Mouse (Mus musculus): ENCODE results near the gene Grid2. TPM values are rescaled to one million over a fixed set of nuclear protein-coding genes. Genes with fewer than 3 reads are reported as not detected.

Grid2 gene
- polyA plus RNA-seq, 1 experiment from 2014 or later: 2.2 TPM

GRCm38 (mm10) chr6:64729231-64730011 is 1473.7 kb downstream of the Grid2 start:
- Histone ChIP-seq H3K4me1 (peaks cover 34% of the 10 kb centered on the region), H3K27me3 (peaks cover 76% of the 10 kb centered on the region), H3K27ac (no peak overlapping the region), H3K36me3 (no peaks in the 10 kb centered on the region), H3K9me3 (no peaks in the 10 kb centered on the region), H3K4me3 (peak overlapping the region; percentile 46), H3K9ac (no peak overlapping the region), H3K4me2 (replicated peaks) (peak overlapping the region; percentile 84)
- ATAC-seq (ENCODE audit: low FRiP score, low read depth): peak; percentile 66
- under 1% methylated on average over 53 of the region's 53 CpGs for WGBS

- under 1% methylated on average over 19 of the region's 19 CpGs for WGBS
- no peak for ATAC-seq (ENCODE audit: low FRiP score, low read depth)
- Histone ChIP-seq H3K36me3 (no peaks in the 10 kb centered on the region), H3K4me3 (peak overlapping the region; percentile 46), H3K27me3 (peaks cover 82% of the 10 kb centered on the region), H3K4me2 (replicated peaks) (peak overlapping the region; percentile 84), H3K9me3 (no peaks in the 10 kb centered on the region), H3K4me1 (peaks cover 38% of the 10 kb centered on the region), H3K9ac (no peak overlapping the region), H3K27ac (no peak overlapping the region)
Observed at GRCm38 (mm10) chr6:64730030-64730429, 1474.4 kb downstream of the Grid2 start.

GRCm38 (mm10) chr6:64730506-64731020 is 1474.9 kb downstream of the Grid2 start:
- H3K9me3 ChIP-seq: no peaks in the 10 kb centered on the region
- H3K36me3 ChIP-seq: no peaks in the 10 kb centered on the region
- H3K4me1 ChIP-seq: peaks cover 38% of the 10 kb centered on the region
- H3K9ac ChIP-seq: no peak overlapping the region
- 4% methylated on average over 14 of the region's 14 CpGs for WGBS
- H3K27me3 ChIP-seq: peaks cover 88% of the 10 kb centered on the region
- H3K4me3 ChIP-seq: peak overlapping the region; percentile 46
- H3K4me2 ChIP-seq (replicated peaks): peak overlapping the region; percentile 84; the same call in 1 of the 2 replicates
- ATAC-seq (ENCODE audit: low FRiP score, low read depth): no peak
- no peak overlapping the region for H3K27ac ChIP-seq

GRCm38 (mm10) chr6:64731126-64731525 is 1475.5 kb downstream of the Grid2 start:
- H3K4me1 ChIP-seq: peaks cover 38% of the 10 kb centered on the region
- no peak for ATAC-seq (ENCODE audit: low FRiP score, low read depth)
- 4% methylated on average over 7 of the region's 7 CpGs for WGBS
- no peaks in the 10 kb centered on the region for H3K9me3 ChIP-seq
- no peak overlapping the region for H3K4me2 ChIP-seq (replicated peaks)
- no peak overlapping the region for H3K9ac ChIP-seq
- no peaks in the 10 kb centered on the region for H3K36me3 ChIP-seq
- no peak overlapping the region for H3K4me3 ChIP-seq
- no peak overlapping the region for H3K27ac ChIP-seq
- peaks cover 93% of the 10 kb centered on the region for H3K27me3 ChIP-seq

GRCm38 (mm10) chr6:64731621-64732320 is 1476.1 kb downstream of the Grid2 start:
- Histone ChIP-seq H3K9me3 (no peaks in the 10 kb centered on the region), H3K27me3 (peaks cover 96% of the 10 kb centered on the region)

GRCm38 (mm10) chr6:64733311-64733710 is 1477.6 kb downstream of the Grid2 start:
- ATAC-seq (ENCODE audit: low FRiP score, low read depth): no peak
- Histone ChIP-seq H3K27me3 (peaks cover 87% of the 10 kb centered on the region), H3K9ac (no peak overlapping the region), H3K4me1 (peaks cover 28% of the 10 kb centered on the region), H3K4me2 (replicated peaks) (no peak overlapping the region), H3K4me3 (no peak overlapping the region), H3K36me3 (no peaks in the 10 kb centered on the region), H3K9me3 (no peaks in the 10 kb centered on the region), H3K27ac (no peak overlapping the region)
- 0% methylated on average over 4 of the region's 4 CpGs for WGBS

More at GRCm38 (mm10) chr6:64731621-64732320, 1476.1 kb downstream of the Grid2 start:
- Histone ChIP-seq H3K4me1 (peaks cover 38% of the 10 kb centered on the region), H3K4me2 (replicated peaks) (no peak overlapping the region), H3K4me3 (no peak overlapping the region), H3K36me3 (no peaks in the 10 kb centered on the region), H3K27ac (no peak overlapping the region), H3K9ac (no peak overlapping the region)
- ATAC-seq (ENCODE audit: low FRiP score, low read depth): no peak
- WGBS: 3% methylated on average over 8 of the region's 8 CpGs

GRCm38 (mm10) chr6:64734441-64735320 is 1479.0 kb downstream of the Grid2 start:
- H3K4me3 ChIP-seq: peak overlapping the region; percentile 47
- peaks cover 83% of the 10 kb centered on the region for H3K27me3 ChIP-seq
- peaks cover 15% of the 10 kb centered on the region for H3K4me1 ChIP-seq
- ATAC-seq (ENCODE audit: low FRiP score, low read depth): 0 out of 2 replicates have a peak, but pooled peaks have one; percentile 15
- H3K36me3 ChIP-seq: no peaks in the 10 kb centered on the region
- H3K9ac ChIP-seq: peak overlapping the region; percentile 54
- H3K27ac ChIP-seq: no peak overlapping the region
- WGBS: under 1% methylated on average over 54 of the region's 54 CpGs
- H3K9me3 ChIP-seq: no peaks in the 10 kb centered on the region
- peak overlapping the region; percentile 87 for H3K4me2 ChIP-seq (replicated peaks)

- 74% methylated on average over 4 of the region's 4 CpGs for WGBS
- Histone ChIP-seq H3K4me2 (replicated peaks) (no peak overlapping the region), H3K27me3 (peaks cover 81% of the 10 kb centered on the region), H3K4me1 (peaks cover 9% of the 10 kb centered on the region), H3K36me3 (no peaks in the 10 kb centered on the region), H3K9me3 (no peaks in the 10 kb centered on the region), H3K27ac (no peak overlapping the region), H3K9ac (no peak overlapping the region), H3K4me3 (no peak overlapping the region)
- no peak for ATAC-seq (ENCODE audit: low FRiP score, low read depth)
Observed at GRCm38 (mm10) chr6:64736317-64736716, 1480.6 kb downstream of the Grid2 start.

- Histone ChIP-seq H3K4me3 (no peak overlapping the region), H3K9me3 (no peaks in the 10 kb centered on the region), H3K27me3 (peaks cover 21% of the 10 kb centered on the region), H3K9ac (no peak overlapping the region), H3K27ac (no peak overlapping the region), H3K36me3 (no peaks in the 10 kb centered on the region), H3K4me2 (replicated peaks) (no peak overlapping the region), H3K4me1 (no peaks in the 10 kb centered on the region)
- ATAC-seq (ENCODE audit: low FRiP score, low read depth): no peak
- 75% methylated on average over 2 of the region's 2 CpGs for WGBS
Observed at GRCm38 (mm10) chr6:64742915-64743489, 1487.3 kb downstream of the Grid2 start.
